Mouse (Mus musculus): ENCODE results near the gene Trip12.

Gene Trip12

DNA sequence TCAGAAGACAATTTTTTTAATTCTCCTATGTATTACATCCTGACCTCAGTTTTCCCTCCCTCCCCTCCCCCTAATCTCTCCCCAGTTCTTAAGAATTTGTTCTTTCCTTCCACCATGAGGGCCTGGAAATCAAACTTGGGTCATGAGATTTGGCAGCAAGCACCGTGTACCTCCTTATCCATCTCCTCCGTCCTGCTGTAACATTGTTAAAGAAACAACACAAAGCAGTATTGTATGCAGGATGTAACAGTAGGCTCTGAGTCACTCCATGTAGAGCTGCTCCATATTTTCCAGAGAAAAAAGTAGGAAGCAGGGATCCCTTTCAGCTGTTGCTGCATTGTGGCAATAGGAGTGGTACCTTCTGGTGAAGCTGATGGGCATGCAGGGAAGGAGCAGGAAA, 15.4 kb upstream of the Trip12 start:
- no peak for DNase-seq

- DNase-seq, result no peak
These were observed 14.7 kb upstream of the Trip12 start for GRCm38 (mm10) chr1:84854966-84855365.

DNA sequence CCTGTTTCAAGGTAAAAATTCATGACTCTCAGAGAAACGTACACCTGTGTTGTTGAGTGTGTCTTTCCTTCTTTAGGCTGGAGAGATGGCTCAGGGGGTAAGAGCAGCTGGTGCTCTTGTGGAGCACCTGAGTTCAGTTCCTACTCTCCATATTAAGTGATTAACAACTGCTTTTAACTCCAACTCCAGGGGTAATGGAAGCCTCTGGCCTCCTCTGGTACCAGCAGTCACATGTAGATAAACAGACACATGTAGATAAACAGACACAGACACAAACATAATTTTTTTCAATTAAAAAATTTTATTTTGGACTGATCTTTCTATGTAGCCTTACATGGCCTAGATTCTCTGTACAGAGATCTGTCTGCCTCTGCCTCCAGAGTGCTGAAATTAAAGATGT, 13.4 kb upstream of the Trip12 start:
- DNase-seq, result no peak

GRCm38 (mm10) chr1:84851512-84852235, 11.4 kb upstream of the Trip12 start:
- peak; percentile 70 for DNase-seq

DNA sequence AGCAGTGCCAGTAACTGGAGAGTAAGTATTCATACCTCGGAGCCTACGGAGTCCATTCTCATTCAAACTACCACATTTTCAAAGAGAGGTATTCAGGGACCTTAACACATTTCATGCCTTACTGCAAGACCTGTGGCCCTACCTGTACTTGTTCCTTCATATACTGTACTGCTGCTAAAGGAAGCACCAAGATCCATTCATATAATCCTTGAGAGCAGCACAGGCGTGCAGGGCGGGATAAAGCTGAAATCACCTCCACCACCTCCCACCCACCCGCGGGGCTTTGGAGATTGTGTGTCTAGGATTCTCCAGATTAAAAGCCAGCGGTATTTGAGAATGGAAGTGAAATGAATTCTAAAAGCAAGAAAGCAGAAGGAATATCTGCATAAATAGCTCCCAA, 10.2 kb upstream of the Trip12 start:
- DNase-seq, result no peak

- DNase-seq, result peak; percentile 17
These were observed 9.5 kb upstream of the Trip12 start for GRCm38 (mm10) chr1:84849804-84850203.

- no peak for DNase-seq
These were observed 8.6 kb upstream of the Trip12 start for GRCm38 (mm10) chr1:84848801-84849455.

GRCm38 (mm10) chr1:84848335-84848734, 8.0 kb upstream of the Trip12 start:
- no peak for DNase-seq

GRCm38 (mm10) chr1:84847698-84848097, 7.4 kb upstream of the Trip12 start:
- no peak for DNase-seq

DNA sequence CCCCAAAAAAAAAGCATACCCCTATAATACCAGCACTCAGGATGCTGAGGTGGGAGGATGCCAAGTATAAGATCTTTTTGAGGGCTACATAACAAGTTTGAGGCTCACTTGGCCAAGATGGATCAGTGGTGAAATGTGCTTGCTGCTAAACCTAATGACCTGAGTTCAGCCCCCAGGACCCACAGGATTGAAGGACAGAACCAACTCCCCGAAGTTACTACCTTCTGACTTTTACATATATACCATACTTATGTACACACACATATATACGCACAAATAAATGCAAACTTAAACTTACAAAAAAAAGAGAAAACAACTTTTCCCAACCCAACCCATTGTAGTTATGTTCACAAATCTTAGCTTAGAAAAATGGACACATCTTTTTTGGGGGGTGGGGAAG, 3.0 kb upstream of the Trip12 start:
- no peak for DNase-seq

GRCm38 (mm10) chr1:84841061-84841460, 745 bp upstream of the Trip12 start:
- DNase-seq, result no peak

GRCm38 (mm10) chr1:84839309-84840017, 853 bp downstream of the Trip12 start, which contains the start of gene Fbxo36:
Gene Fbxo36, plus strand, starts transcription at chr1:84839841.
- DNase-seq, result peak; percentile 92

DNA sequence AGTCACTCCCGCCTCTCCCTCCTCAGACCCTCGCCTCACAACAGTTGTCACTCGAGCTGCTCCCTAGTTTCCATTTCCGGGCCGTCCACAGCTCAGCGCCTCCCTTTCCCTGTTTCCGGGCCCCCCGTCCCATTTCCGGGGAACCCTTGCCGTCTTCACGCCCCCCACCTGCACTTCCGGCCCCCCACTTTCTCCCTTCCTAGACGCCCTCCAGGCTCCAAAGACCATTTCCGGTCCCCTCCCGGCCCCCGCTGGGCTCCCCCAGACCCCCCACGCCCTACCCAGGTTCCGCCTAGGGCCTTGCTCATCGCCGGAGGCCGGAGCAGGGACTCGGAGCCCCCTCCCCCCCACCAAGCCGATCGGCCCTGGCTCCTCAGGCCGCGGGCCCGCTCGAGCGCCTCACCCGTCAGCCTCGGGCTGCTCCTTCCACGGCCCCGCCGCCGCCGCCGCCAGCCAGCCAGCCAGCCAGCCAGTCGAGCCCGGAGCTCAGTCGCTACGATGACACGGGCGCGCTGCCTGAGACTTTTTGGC, 1.6 kb downstream of the Trip12 start:
- DNase-seq, result peak; percentile 71

DNA sequence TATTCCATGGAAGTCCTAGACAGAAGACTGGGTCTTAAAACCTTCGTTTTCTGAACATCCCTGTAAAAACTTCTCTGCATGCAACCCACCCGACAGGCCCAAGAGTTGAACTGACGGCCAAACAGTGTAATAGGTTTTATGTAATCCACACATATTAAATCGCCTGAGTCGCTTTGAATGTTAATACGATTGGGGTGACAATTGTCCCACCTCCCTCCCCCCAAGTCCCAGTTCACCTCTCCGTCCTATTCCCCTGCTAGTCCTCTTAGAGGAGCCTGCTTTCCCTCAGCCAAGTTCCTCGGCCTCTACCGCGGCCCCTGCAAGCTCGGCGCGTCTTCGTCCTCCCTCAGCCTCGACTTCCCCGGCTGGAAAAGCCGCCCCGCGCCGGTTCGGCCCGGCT, 2.2 kb downstream of the Trip12 start:
- DNase-seq, result no peak

GRCm38 (mm10) chr1:84837523-84838145, 2.7 kb downstream of the Trip12 start:
- DNase-seq, result peak; percentile 16

- DNase-seq, result no peak
These were observed 15.2 kb downstream of the Trip12 start for GRCm38 (mm10) chr1:84825091-84825490.

GRCm38 (mm10) chr1:84817596-84817995, 22.7 kb downstream of the Trip12 start:
- no peak for DNase-seq

GRCm38 (mm10) chr1:84803788-84804187, 36.5 kb downstream of the Trip12 start:
- no peak for DNase-seq

GRCm38 (mm10) chr1:84799166-84799565, 41.1 kb downstream of the Trip12 start:
- no peak for DNase-seq

DNA sequence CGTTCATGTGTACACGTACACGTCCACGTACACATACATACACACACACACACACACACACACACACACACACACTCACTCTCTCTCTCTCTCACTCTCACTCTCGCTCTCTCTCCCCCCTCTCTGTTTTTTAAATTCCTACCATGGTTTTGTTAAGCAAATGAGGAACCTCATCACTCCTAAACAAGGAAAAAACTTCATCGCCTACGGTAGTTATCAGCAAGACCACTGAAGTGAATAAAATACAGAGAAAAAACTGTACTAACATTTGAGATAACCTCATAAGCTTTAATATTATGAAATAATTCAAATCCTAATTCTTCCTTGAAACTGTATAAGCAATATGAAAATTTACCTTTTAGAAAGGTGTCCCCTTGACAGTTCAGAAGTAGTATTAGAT, 45.0 kb downstream of the Trip12 start:
- DNase-seq, result no peak

DNA sequence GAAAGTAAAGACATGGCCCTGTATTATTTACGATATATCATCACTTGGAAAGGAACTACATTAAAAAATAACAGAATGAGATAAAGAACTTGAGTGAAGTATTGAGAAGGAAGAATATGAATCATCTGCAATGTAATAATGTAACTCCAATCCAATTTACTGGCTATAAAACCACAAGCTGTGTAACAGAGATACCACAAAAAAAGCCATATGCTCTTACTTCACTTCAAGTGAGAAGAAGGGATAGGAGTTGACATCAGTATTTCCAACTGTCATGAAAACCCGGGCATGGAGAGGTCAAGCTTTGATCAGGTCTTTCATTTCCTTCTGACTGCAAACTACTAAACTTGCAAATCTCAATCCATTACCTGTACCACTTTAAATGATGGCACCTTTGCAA, 48.9 kb downstream of the Trip12 start:
- no peak for DNase-seq

GRCm38 (mm10) chr1:84780630-84781029, 59.7 kb downstream of the Trip12 start:
- DNase-seq, result no peak

DNA sequence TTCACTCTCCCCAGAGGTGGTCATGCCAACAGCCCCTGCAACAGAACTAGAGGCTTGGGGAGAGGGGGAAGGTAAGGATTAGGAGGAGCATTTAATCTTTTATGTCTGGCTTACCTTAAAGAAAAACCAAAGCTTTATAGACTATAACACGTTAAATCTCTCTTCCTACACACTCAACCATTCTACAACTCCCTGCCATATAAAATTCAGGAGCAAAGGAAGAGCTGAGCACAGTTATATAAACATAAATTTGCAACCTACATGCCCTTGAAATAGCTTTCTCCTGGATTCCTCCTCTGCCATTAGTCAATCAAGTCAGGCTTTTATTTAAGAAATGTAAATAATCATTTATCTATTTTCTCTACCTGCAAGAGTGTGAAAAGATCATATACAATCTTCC, 62.9 kb downstream of the Trip12 start:
- no peak for DNase-seq
